Mouse (Mus musculus) mesoderm, embryonic 11.5 days (tissue): ENCODE data around the gene Setd2.

Experiments
- DNase-seq: peaks from one replicate; pipeline ENCODE4 v3.0.0-alpha.2; 2012; ENCODE audit warnings: low read depth, low spot score

Setd2 gene

DNA sequence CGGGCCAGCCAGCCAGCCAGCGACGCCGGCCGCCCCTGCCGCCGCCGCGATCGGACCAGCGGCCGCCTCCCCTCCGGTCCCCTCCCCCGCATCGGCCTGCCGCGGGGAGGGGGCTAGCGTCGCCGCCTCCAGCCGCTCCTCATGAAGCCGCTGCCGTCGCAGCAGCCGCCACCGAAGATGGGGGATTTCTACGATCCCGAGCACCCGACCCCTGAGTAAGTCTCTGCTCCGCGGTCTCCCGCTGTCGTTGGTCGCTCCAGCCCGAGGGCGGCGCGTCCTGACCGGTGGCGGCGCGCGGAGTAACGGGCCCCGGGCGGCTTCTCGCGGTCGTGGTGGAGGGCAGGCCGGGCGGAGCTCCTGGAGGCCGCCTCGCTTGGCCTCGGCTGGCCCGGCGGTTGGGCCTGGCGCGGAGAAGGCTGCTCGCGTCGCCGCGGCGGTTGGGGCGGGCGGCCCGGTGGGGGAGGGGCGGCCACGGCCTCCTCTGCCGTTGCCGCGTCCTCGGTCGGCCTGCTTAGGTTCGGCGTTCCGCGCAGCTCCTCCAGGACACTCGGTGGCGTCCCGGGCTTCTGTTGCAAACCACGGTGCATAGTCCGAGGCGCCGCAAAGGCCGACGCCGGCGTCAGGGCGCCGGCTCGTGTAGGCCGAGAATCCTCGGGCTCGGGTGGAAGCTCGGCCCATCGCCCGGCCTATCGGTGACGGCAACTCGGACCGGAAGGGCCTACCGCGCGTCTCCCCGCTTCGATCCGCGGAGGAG is at the start of gene Setd2:
Gene Setd2 (plus strand): TSS at position 60 of the 754 bp plus-strand sequence.
- DNase-seq = peak; percentile 56

DNA sequence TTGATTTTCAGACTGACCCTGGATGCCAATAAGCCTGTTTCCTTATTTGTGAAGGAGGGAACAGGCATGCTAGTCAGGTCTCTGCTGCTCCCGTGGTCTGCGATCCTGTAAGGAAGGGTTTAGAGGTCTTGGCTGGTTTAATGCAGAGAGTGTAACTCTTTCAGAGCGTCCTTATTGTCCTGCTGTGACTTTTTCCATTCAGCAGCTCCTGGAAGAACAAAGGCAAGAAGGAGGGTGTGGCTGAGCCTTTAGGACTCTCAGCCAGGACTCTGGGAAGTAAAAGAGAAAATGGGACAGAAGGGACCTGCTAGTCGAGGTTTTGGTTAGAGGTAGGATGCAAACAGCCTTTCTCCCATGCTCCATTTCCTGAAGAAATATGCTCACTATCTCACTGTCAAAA is 43.6 kb upstream of the Setd2 start:
- DNase-seq = no peak

DNA sequence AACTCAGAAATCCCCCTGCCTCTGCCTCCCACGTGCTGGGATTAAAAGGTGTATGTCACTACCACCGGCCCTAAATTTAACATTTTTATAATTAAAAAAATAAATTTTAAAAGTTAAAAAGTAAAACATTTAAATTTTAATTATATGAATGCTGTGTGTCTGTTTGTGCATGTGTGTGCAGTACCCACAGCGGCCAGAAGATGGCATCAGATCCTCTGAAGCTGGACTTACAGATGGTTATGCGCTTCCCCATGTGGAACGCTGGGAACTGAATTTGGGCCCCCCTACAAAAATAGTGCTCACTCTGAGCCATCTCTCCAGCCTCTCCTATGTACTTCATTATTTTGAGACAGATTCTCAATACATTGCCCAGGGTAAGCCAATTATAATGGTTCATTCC is 41.5 kb upstream of the Setd2 start:
- DNase-seq = peak; percentile 8

DNA sequence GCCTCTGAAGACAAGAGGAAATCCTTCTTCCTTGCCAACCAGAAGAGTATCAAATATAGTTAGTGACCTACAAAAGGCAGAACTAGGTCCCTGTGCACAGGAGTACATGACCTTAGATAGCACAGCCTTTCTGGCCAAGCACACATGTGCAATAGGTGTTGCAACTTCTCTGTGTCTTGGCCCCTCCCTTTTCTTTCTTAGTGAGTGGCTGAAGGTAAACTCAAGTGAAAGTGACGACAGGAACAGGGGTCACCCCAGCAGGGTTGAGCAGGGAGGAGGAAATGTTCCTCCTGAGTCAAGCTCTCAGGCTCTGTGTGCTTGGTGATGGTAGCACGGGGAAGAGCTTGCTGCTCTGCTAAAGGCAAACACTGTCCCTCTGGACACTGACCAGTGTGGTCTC is 6.7 kb upstream of the Setd2 start:
- no peak for DNase-seq

DNA sequence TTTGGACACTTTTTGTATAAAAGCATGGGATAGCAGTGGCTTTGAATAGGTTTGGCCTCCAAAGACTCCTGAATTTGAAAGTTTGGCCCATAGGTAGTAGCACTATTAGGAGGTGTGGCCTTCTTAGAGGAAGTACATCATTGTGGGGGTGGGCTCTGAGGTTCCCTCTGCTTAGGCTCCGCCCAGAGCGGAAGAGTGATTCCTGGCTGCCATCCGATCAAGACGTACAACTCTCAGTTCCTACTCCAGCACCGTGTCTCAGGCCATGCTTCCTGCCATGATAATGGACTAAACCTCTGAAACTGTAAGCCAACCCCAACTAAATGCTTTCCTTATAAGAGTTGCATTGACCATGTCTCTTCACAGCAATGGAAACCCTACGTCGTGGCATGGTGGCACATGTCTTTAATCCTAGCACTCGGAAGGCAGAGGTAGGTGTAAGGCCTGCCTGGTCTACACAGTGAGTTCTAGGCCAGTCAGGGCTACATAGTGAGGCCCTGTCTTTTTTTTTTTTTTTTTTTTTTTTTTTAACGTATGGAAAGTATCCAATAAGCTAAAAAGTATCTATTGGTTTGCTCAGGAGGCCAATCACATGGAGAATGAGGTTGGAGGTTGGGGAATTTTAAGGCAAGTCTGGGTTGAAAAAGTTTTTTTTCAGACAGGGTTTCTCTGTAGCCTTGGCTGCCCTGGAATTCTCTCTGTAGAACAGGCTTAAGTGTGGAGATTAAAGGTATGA is 3.2 kb upstream of the Setd2 start:
- DNase-seq = peak; percentile 6

DNA sequence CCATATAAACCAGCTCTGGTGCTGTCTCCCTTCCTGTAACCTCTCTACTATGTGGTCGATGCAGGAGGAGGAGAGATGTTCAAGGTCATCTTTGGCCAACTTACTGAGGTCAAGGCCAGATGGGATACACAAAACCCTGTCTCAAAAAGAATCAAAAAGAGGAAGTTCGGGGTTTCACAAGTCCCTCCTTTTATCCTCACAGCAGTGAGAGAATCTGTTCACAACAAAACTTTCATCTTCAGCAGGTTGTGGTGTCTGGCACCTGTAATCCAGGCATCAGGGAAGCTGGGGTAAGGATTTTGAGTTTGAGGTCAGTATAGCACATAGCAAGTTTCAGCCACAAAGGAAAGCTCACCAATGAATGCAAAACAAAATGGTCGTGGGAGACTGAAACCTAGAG is 1.7 kb upstream of the Setd2 start:
- no peak for DNase-seq

DNA sequence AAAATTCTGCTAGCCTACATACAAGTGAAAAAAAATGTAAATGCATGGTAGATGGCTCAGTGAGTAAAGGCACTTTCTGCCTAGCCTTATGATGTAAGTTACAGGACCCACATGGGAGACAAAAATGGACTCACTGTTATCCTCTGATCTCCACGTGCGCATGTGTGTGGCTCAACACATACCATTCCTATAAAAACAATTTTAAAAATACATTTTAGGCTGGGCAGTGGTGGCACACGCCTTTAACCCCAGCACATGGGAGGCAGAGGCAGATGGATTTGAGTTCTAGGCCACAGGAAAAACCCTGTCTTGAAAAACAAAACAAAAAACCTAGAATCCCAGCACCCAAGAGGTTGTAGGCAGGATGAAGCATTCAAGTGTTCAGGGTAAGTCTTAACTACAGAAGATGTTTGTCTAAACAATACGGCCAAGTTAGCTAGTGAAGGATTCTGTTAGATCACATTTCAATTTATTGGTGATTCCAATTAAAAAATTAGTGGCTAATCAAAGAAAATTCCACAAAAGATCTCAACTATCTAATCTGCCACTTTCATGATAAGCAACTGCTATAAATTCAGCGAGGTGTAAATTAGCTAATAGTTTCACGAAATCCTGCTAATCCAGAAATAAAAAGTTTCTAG is 1.1 kb upstream of the Setd2 start:
- peak; percentile 15 for DNase-seq

DNA sequence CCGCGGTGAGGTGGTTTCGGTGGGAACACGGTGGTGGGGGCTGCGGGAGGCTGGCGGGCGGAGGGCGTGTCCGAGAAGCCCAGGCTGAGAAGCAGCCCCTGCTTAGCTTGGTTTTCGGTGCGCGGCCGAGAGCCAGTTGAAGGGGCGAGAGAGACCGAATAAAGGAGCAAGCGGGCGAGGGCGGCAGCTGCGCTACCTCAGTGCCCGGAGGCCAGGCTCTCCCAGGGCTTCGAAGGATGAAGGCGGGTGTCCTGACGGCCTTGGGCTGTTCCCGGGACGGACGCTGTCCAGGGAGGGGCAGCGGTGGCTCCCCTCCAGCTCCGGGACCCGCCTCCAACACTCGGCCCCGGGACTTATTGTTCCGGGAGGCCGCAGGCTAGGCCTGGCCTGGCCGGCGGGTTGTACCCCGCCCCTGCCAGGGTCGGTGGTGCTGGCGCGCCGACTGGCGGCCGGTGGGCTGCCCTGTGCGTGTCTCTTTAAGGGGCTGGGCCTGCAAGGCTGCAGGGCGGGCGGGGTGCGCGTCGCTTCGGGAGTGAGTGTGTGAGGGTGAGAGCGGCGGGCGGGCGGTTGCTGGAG is 395 bp upstream of the Setd2 start:
- DNase-seq = peak; percentile 97

DNA sequence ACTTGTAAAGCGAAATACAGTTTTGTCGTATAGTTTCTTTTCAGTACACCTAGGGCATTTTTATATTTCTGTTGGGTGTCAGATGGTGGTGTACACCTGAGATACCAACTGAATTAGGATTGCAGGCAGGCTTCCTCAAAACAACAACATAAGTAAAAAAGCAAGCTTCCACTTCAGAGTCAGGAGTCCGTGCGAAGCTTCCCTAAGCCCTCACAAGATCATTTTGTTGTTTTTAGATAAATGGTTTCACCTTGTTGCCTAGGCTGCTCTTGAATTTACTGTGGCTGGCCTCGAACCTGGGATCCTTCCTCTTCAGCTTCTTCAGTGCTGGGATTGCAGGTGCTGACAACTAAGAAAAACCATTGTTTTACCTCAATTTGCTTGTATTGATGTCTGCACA is 1.2 kb downstream of the Setd2 start:
- no peak for DNase-seq

DNA sequence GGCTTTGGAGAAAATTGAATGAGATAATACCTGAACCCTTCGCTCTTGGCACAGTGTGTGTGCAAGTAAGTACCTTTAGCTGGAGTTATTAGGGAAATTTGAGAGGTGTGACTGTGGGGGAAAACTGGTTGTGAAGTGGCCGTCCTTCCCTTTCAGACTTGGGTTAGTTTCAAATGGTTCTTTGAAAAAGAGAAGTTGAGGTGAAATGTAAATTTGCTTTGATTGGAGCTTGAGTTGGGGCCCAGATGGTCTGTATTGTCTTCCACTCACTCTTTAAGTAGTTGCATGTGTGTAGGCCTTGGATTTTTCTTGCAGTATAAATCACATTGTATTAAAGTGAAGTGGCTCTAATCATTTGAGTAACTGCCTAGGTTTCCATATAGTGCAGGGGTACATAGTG is 2.7 kb downstream of the Setd2 start:
- no peak for DNase-seq

DNA sequence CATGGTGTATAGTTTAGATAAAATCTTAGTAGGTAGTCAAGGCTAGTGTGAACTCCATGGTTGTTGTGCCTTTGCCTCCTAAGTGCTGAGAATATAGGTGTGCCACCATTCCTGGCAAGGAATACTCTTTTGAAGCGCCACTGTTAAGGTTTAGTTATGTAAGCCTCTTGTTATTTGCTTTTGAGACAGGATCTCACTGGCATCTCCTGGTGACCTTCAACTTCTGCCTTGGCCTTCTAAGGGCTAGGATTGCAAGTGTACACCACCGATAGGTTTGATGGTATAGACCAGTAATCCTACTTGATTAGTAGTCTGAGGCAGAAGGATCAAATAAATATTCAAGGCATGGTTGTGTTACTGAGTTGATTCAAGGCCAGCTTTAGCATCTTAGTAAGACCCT is 4.2 kb downstream of the Setd2 start:
- no peak for DNase-seq

DNA sequence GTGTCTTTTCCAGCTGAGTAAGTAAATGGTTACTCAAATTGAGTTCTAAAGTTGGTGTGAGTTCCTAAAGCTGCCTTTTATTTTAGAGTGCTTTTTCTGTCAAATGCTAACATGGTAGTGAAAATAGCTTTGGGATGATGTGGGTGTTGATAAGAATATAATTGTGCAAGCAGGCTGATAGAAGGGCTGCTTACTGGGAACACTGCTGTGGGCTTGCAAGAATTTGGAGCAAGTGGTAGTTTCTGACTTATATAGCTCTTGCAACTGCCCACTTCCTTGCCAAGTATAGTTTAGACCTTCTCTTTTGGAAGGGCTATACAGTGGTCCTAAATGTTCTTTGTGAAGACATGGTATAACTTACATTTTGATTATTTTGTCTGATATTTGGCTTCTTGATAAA is 6.1 kb downstream of the Setd2 start:
- DNase-seq = no peak

DNA sequence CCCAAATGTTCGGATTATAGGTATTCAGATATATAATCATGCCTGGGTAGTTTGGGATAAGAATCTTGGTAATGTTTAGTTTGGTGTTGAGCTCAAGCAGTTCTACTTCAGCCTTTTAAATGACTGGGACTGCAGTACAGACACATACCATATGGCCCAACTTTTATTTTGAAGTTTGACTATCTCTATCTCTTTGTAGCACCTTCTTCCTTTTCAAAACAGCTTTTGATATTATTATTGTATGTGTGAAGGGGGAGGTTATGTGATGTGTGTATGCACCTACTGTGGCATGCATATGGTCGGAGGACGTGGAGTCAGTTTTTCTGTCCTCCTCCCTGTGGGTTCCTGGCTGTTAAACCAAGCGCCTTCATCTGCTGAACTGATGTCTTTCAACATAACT is 9.6 kb downstream of the Setd2 start:
- no peak for DNase-seq

DNA sequence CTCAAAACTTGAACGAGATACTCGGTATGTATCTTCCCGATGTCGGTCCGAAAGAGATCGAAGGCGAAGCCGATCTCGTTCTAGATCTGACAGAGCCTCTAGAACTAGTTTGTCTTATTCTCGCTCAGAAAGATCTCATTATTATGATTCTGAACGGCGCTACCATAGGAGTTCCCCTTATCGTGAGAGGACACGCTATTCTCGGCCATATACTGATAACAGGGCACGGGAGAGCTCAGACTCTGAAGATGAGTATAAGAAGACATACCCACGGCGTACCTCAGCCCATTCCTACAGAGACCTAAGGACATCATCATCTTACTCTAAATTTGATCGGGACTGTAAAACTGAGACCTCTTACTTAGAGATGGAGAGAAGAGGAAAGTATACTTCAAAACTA is 15.9 kb downstream of the Setd2 start:
- no peak for DNase-seq

DNA sequence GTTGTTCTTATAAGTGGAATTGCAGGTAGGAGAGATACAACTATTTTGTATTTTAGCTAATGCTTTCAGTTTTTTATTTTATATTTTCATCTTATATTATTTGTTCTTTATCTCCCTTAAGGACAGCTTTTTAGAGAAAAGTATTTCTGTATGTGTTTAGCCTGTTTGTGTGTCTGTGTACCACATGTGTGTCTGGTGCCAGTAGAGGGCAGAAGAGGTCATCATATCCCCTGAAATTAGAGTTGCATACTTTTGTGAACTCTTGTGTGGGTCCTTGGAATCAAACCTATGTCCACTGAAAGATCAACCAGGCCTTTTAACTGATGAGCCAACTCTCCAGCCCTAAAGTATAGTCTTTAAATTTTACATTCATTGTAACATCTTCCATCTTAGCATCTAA is 35.9 kb downstream of the Setd2 start:
- DNase-seq = no peak

DNA sequence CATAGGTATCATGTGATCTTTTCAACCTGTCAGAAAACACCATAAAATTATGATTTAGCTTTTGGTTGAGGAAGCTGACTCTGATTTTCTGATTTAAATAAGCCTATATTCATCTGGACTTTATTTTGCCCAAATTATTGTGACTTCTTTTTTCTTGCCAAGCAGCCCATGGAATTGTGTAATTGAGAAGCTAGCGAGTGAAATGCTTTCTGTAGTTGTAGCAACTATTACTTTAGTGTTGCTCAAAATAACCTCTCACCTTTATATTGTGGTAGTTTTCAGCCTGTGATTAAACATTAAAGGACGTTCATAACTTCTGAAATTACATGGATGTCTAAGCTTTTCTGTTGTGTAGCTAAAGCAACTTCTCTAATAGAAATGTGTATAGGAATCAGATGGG is 49.8 kb downstream of the Setd2 start:
- DNase-seq = no peak

DNA sequence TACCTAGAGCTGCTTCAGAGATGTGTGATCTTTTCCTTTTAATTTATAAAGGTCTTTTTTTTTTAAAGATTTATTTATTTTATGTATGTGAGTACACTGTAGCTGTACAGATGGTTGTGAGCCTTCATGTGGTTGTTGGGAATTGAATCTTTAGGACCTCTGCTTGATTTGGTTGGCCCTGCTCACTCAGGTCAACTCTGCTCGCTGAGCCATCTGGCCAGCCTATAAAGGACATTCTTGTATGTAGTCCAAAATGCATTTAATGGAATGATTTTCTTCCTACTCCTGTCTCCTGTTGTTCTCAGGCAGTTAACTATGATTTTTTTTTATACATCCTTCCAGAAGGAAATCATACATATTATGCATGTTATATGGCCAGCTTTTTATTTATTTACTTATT is 51.1 kb downstream of the Setd2 start:
- DNase-seq = no peak

DNA sequence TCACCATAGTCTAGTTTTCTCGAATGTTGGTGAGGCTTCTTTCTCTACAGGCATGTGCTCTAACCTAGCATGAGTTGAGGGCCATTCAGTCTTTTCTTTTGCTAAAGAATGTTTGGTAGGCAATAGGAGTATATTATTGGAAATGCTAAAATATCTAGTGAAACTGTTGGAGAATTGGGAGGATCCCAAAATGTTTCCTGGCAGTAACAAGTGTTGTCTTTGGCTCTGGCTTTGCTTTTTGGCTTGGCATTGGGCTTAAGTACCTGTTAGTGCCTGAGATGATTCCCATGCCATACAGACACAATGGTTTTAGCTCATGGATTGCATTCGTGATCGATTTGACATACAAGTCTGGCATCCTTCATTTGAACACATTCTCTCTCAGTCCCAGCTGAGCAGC is 79.1 kb downstream of the Setd2 start:
- DNase-seq = no peak

DNA sequence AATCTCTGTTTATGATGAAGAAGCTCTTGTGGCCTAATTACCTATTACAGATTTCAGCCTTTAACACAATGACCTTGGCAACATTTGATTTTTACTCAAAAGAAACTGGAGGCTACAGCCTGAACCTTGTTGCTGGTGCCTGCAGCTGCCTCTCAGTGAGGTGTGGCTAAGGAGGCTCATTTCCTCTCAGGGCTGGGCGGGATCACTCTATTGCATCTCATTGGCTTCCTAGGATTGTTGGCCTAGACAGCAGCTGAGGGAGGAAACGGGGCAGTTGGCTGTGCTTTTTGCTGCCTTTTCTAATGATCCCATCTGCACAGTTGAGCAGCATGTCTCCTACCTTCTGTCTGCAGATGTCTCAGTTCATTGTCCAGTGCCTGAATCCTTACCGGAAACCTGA is 84.7 kb downstream of the Setd2 start:
- no peak for DNase-seq

DNA sequence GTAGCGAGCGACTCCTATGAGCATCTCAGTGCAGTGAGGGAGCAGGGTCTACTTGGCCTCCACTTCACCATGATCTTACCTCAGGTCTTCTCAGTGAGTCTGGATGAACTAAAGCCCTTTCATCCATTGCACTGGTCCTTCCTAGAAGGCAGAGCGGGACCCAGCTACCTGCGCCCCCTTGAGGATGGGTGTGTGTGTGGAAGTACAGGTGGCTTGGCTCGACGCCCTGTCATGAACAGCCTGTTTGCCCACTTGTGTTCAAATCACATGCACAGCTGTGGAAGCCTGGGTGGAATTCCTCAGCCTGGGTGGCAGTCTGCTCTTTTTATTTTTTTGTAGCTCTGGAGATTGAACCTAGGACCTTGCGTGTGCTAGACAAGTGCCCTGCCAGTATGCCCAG is 87.8 kb downstream of the Setd2 start:
- no peak for DNase-seq

DNA sequence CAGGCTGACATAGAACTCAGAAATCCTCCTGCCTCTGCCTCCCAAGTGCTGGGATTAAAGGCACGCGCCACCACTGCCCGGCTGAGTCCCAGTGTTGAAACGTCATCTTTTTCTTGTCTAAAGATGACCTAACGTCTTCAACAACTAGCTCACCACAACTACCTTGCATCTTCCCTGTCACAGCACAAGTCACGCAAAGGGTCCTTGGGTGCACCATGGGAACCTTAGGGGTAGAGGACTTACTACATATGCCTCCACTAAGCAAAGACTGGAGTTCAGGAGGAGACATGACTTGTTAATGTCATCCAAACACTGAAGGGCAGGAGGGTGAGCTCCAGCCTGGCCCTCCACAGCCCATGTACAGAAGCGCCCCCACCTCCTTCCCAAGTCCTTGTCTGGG is 88.3 kb downstream of the Setd2 start:
- no peak for DNase-seq

DNA sequence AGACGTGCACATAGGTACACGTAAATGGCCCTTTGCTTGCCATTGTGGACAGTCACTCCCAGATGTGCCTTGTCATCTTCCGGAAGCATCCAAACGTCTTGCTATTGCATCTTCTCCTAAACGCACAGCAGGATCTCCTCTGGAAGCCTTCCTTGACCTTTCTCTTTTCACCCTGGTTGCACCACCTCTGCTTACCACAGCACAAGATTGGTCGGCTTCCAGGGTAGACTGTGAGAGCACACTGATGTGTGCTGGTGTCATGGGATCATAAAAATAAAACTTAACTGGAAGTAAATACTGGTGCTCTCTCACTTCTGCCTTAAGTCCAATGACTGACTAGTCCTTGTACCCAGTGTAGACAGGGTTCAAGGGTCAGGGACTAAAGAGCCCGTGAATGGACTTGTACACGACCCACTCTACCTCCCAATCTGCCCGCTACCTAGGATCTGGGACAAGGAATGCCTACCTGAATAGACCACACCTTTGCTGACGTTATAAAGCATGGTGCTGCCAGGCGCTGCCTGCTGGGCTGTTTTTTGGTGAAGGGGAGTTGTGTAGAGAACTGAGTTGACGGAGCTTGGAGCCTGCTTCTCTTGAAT is 90.3 kb downstream of the Setd2 start:
- no peak for DNase-seq
